Mouse (Mus musculus) CD8-positive naive resting alpha-beta T cell, adult 2 months (primary cell): ENCODE results near the gene C730034F03Rik.

ENCODE experiments used
- DNase-seq, 2 experiments: peaks; one replicate each; pipeline ENCODE4 v3.0.0; 2022; ENCODE audit warnings: low read depth in 2 of 2, low spot score in 2 of 2

The C730034F03Rik gene

GRCm38 (mm10) chr15:89474596-89475292 lies 45.4 kb downstream of the C730034F03Rik start:
- no peak for DNase-seq

- DNase-seq = no peak
Measured at GRCm38 (mm10) chr15:89475293-89475600, 45.9 kb downstream of the C730034F03Rik start.

- peak; percentile 82 to 87 for DNase-seq
Measured at GRCm38 (mm10) chr15:89475611-89476474, 46.5 kb downstream of the C730034F03Rik start.

- DNase-seq = no peak
Measured at GRCm38 (mm10) chr15:89476475-89476815, 47.1 kb downstream of the C730034F03Rik start.

- no peak for DNase-seq
Measured at GRCm38 (mm10) chr15:89477091-89477491, 47.7 kb downstream of the C730034F03Rik start, which contains the start of gene Arsa. Gene Arsa, minus strand, starts transcription at chr15:89477425.

GRCm38 (mm10) chr15:89477806-89478205 lies 48.4 kb downstream of the C730034F03Rik start:
- DNase-seq = no peak

- DNase-seq = no peak
Measured at GRCm38 (mm10) chr15:89478622-89479021, 49.2 kb downstream of the C730034F03Rik start.
